Mouse (Mus musculus) heart, postnatal 0 days (tissue): ENCODE data around the gene Csf2.

Experiments
- CTCF ChIP-seq: IDR thresholded peaks from 2 replicates; pipeline ENCODE4 v1.5.1; 2016; ENCODE audit warnings: antibody characterized with exemption, control low read depth, low read depth
- EP300 ChIP-seq: IDR thresholded peaks from 2 replicates; pipeline ENCODE4 v1.6.1; 2016; ENCODE audit warnings: antibody characterized with exemption, low read depth

GRCm38 (mm10) chr11:54205366-54205765 lies 44.1 kb downstream of the Csf2 start:
- TF ChIP-seq CTCF (no peak), EP300 (no peak)
